Mouse (Mus musculus): ENCODE measurements around the gene Icam4. TPM values are rescaled to one million over a fixed set of nuclear protein-coding genes. Genes with fewer than 3 reads are reported as not detected.

Icam4 gene
- total and polyA plus RNA-seq, 3 experiments = 0.96 to 2.9 (median 1.1) TPM

GRCm38 (mm10) chr9:21031896-21032351 is 2.8 kb downstream of the Icam4 start, which contains the start of gene Icam5:
Icam5 (plus strand) TSS chr9:21032073.
- dilution Hi-C loops (cut with MboI; ENCODE audit: extremely low pct_ligation_motif_present, extremely low pct_unique_long_range_greater_than_20kb, low sequenced_read_pairs) = no loop called here
- peak within 1 kb of the TSS; percentile 67 to 76 (median 74) for H3K4me3 ChIP-seq (replicated peaks in 1 of 3; ENCODE audit: low read depth in 2 of 3, low read length in 2 of 3, poor library complexity in 1 of 3)
- TF ChIP-seq RCOR1 (conservative IDR thresholded peaks at IDR 0.05; ENCODE audit: low read depth, low read length) = 0 out of 2 replicates have a peak, but pooled peaks have one; percentile 21
- no peak for TF ChIP-seq KAT2A (IDR thresholded peaks at IDR 0.05; ENCODE audit: insufficient replicate concordance, low read length)
- TF ChIP-seq NRF1 (IDR thresholded peaks at IDR 0.05; ENCODE audit: low read depth, low read length) = no peak
- 0 out of 2 replicates have a peak, but pooled peaks have one; percentile 17 for TF ChIP-seq NELFE (IDR thresholded peaks at IDR 0.05; ENCODE audit: low read depth, low read length)
- TF ChIP-seq ELF1 (IDR thresholded peaks at IDR 0.05; ENCODE audit: low read depth, low read length) = 0 out of 2 replicates have a peak, but pooled peaks have one; percentile 4
- peak within 1 kb of the TSS; percentile 74 for H3K4me2 ChIP-seq (ENCODE audit: insufficient read depth, low read depth, poor library complexity, severe bottlenecking)
- H3K79me2 ChIP-seq (replicated peaks; ENCODE audit: control insufficient read depth, extremely low read depth, insufficient read depth, poor library complexity, severe bottlenecking) = no peaks in the 10 kb centered on the region
- in situ Hi-C loops (cut with MboI; ENCODE audit: low pct_ligation_motif_present, low pct_unique_long_range_greater_than_20kb, low sequenced_read_pairs) = loop anchor here (5.0 kb wide), 1 partner anchor 95 kb away; no protein-coding TSS in a partner anchor
- H3K36me3 ChIP-seq (replicated peaks in 1 of 2; ENCODE audit: control insufficient read depth in 1 of 2, insufficient read depth in 1 of 2, low read length in 1 of 2) = peaks cover 36 to 42% of the 10 kb centered on the region in 2 experiments
- no peak for DNase-seq (ENCODE audit: extremely low read depth)
- H3K4me1 ChIP-seq (ENCODE audit: control insufficient read depth in 1 of 2, insufficient read depth in 2 of 2) = peaks cover 14 to 52% of the 10 kb centered on the region in 2 experiments
- no peaks in the 10 kb centered on the region for H3K27me3 ChIP-seq (replicated peaks)
- peak within 1 kb of the TSS; percentile 46 for H3K9ac ChIP-seq (ENCODE audit: insufficient read depth, low read depth)
- H3K9me3 ChIP-seq (replicated peaks; ENCODE audit: low read length) = no peaks in the 10 kb centered on the region
- H3K27ac ChIP-seq (ENCODE audit: insufficient read depth, low read depth) = peak within 1 kb of the TSS; percentile 92

GRCm38 (mm10) chr9:21032491-21032890 is 3.3 kb downstream of the Icam4 start:
- Histone ChIP-seq H3K79me2 (replicated peaks; ENCODE audit: control insufficient read depth, extremely low read depth, insufficient read depth, poor library complexity, severe bottlenecking) (no peaks in the 10 kb centered on the region), H3K4me2 (ENCODE audit: insufficient read depth, low read depth, poor library complexity, severe bottlenecking) (peak overlapping the region; percentile 74), H3K27ac (ENCODE audit: insufficient read depth, low read depth) (no peak overlapping the region), H3K27me3 (replicated peaks) (no peaks in the 10 kb centered on the region), H3K9me3 (replicated peaks; ENCODE audit: low read length) (no peaks in the 10 kb centered on the region), H3K36me3 (replicated peaks in 1 of 2; ENCODE audit: control insufficient read depth in 1 of 2, insufficient read depth in 1 of 2, low read length in 1 of 2) (peaks cover 34 to 42% of the 10 kb centered on the region in 2 experiments), H3K9ac (ENCODE audit: insufficient read depth, low read depth) (peak overlapping the region; percentile 31; the same call in 1 of the 2 replicates), H3K4me1 (ENCODE audit: control insufficient read depth in 1 of 2, insufficient read depth in 2 of 2) (peaks cover 12 to 50% of the 10 kb centered on the region in 2 experiments), H3K4me3 (replicated peaks in 1 of 3; ENCODE audit: low read depth in 2 of 3, low read length in 2 of 3, poor library complexity in 1 of 3) (peak overlapping the region; percentile 67 to 76 (median 74))
- no peak for DNase-seq (ENCODE audit: extremely low read depth)
- in situ Hi-C loops (cut with MboI; ENCODE audit: low pct_ligation_motif_present, low pct_unique_long_range_greater_than_20kb, low sequenced_read_pairs) (loop anchor here (5.0 kb wide), 1 partner anchor 95 kb away; no protein-coding TSS in a partner anchor), dilution Hi-C loops (cut with MboI; ENCODE audit: extremely low pct_ligation_motif_present, extremely low pct_unique_long_range_greater_than_20kb, low sequenced_read_pairs) (no loop called here)
- no peak for TF ChIP-seq MYC (IDR thresholded peaks at IDR 0.05; ENCODE audit: low read depth, low read length)
- TF ChIP-seq BHLHE40 (IDR thresholded peaks at IDR 0.05; ENCODE audit: low read depth, low read length) = 0 out of 2 replicates have a peak, but pooled peaks have one; percentile 5
- peak; percentile 5; the same call in 1 of the 2 replicates for TF ChIP-seq MAX (IDR thresholded peaks at IDR 0.05; ENCODE audit: low read length)
- TF ChIP-seq EP300 (IDR thresholded peaks at IDR 0.05; ENCODE audit: low read length) = no peak
- TF ChIP-seq SIN3A (IDR thresholded peaks at IDR 0.05; ENCODE audit: low read length) = no peak
- no peak for TF ChIP-seq SMC3 (IDR thresholded peaks at IDR 0.05; ENCODE audit: low read depth, low read length)
- no peak for TF ChIP-seq E2F4 (IDR thresholded peaks at IDR 0.05; ENCODE audit: insufficient replicate concordance, low read depth, low read length)
- no peak for TF ChIP-seq USF1 (IDR thresholded peaks at IDR 0.05; ENCODE audit: low read depth, low read length)
- no peak for TF ChIP-seq RAD21 (IDR thresholded peaks at IDR 0.05; ENCODE audit: low read depth, low read length)
- TF ChIP-seq MAZ (IDR thresholded peaks at IDR 0.05; ENCODE audit: low read depth, low read length) = no peak
- 0 out of 2 replicates have a peak, but pooled peaks have one; percentile 1 for TF ChIP-seq ELF1 (IDR thresholded peaks at IDR 0.05; ENCODE audit: low read depth, low read length)
- TF ChIP-seq TCF12 (IDR thresholded peaks at IDR 0.05; ENCODE audit: low read depth, low read length) = no peak
- TF ChIP-seq ZMIZ1 (IDR thresholded peaks at IDR 0.05; ENCODE audit: low read depth, low read length) = no peak
- no peak for TF ChIP-seq RCOR1 (conservative IDR thresholded peaks at IDR 0.05; ENCODE audit: low read depth, low read length)

All from CH12.LX (cell line).